Mouse (Mus musculus) thymus, postnatal 14 days (tissue): ENCODE data around the gene Rasl10b.

Source experiments
- DNase-seq: peaks from one replicate; pipeline ENCODE4 v3.0.0; 2021

Gene Rasl10b

GRCm38 (mm10) chr11:83468765-83469164, 59.8 kb downstream of the Rasl10b start:
- DNase-seq = no peak
